Mouse (Mus musculus) midbrain, embryonic 14.5 days (tissue): ENCODE data around the gene Vps54. TPM values are rescaled to one million over a fixed set of nuclear protein-coding genes. Genes with fewer than 3 reads are reported as not detected.

ENCODE experiments used
- ATAC-seq: fragments of 200-750 bp; cut with Nextera tagmentation; 2 replicates; pipeline ENCODE4 v1.8.0; 2017; ENCODE audit warnings: moderate number of reproducible peaks, moderate library complexity; ENCODE audit not compliant: low FRiP score, low TSS enrichment
- DNase-seq: peaks from one replicate; pipeline ENCODE4 v3.0.0-alpha.2; 2015
- H3K27ac ChIP-seq: fragments of 300-500 bp; sonication (generic); replicated peaks from 2 replicates; pipeline ENCODE4 v1.5.1; 2014; ENCODE audit warnings: mild to moderate bottlenecking, low read depth, low read length, moderate library complexity
- H3K27me3 ChIP-seq: fragments of 300-500 bp; sonication (generic); 2 replicates; pipeline ENCODE4 v1.6.1; 2014; ENCODE audit warnings: low read length, control low read depth, mixed read lengths; ENCODE audit not compliant: control insufficient read depth, insufficient read depth
- H3K36me3 ChIP-seq: fragments of 300-500 bp; sonication (generic); 2 replicates; pipeline ENCODE4 v1.6.1; 2014; ENCODE audit warnings: low read length, control low read depth; ENCODE audit not compliant: control insufficient read depth, insufficient read depth
- H3K4me1 ChIP-seq: fragments of 300-500 bp; sonication (generic); 2 replicates; pipeline ENCODE4 v1.6.1; 2014; ENCODE audit warnings: mild to moderate bottlenecking, antibody characterized with exemption, low read length, control low read depth; ENCODE audit not compliant: control insufficient read depth, insufficient read depth
- H3K4me2 ChIP-seq: fragments of 300-500 bp; sonication (generic); 2 replicates; pipeline ENCODE4 v1.6.1; 2014; ENCODE audit warnings: mild to moderate bottlenecking, low read length, moderate library complexity
- H3K4me3 ChIP-seq: fragments of 300-500 bp; sonication (generic); replicated peaks from 2 replicates; pipeline ENCODE4 v1.5.1; 2014; ENCODE audit warnings: low read depth, low read length
- H3K9ac ChIP-seq: fragments of 300-500 bp; sonication (generic); replicated peaks from 2 replicates; pipeline ENCODE4 v1.6.1; 2014; ENCODE audit warnings: mild to moderate bottlenecking, low read length, moderate library complexity
- H3K9me3 ChIP-seq: fragments of 300-500 bp; sonication (generic); 2 replicates; pipeline ENCODE4 v1.6.1; 2016; ENCODE audit warnings: low read length, control low read depth, mixed read lengths; ENCODE audit not compliant: control insufficient read depth
- WGBS: fragments of 180-500 bp; shearing (Covaris S2); extraction: QIAGEN DNeasy Blood & Tissue Kit; methylation state at CpG from one replicate; pipeline ENCODE4 v1.1.7; 2014; 5-methylcytosine and 5-hydroxymethylcytosine counted together
- polyA plus RNA-seq: library from polyadenylated mRNA; unstranded; fragments of >200 nt; fragmentation: Nextera tagmentation; extraction: Ambion mirVana; gene quantifications from 2 replicates; pipeline ENCODE4 v1.2.1, GENCODE M21; 2014

Vps54 gene
- polyA plus RNA-seq, 1 experiment from 2014 or later, result 14.0 TPM

DNA sequence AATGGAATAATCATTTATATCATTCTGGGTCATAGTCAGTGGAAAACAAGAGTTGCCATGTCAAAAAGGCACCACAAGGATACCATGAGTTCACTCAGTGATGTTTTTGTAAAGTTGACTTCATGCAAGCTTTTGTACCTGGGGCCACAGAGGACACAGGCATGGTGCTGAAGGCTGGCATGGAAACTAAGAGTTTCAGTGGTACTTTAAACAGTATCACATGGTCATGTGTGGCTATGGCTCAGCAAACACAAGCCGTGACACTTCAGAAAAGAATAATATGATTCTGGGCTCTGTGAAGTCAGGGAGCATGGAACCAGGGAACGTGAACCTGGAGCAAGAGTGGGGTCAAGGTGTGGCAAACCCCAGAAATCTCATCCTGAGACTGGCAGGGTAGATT is 17.7 kb upstream of the Vps54 start:
- Histone ChIP-seq H3K27ac (no peak overlapping the region), H3K27me3 (no peaks in the 10 kb centered on the region), H3K9me3 (no peaks in the 10 kb centered on the region), H3K4me3 (no peak overlapping the region), H3K4me2 (no peak overlapping the region), H3K9ac (no peak overlapping the region), H3K4me1 (no peaks in the 10 kb centered on the region), H3K36me3 (no peaks in the 10 kb centered on the region)
- ATAC-seq (no peak), DNase-seq (no peak)
- WGBS, result 91% methylated on average over 2 of the region's 2 CpGs

DNA sequence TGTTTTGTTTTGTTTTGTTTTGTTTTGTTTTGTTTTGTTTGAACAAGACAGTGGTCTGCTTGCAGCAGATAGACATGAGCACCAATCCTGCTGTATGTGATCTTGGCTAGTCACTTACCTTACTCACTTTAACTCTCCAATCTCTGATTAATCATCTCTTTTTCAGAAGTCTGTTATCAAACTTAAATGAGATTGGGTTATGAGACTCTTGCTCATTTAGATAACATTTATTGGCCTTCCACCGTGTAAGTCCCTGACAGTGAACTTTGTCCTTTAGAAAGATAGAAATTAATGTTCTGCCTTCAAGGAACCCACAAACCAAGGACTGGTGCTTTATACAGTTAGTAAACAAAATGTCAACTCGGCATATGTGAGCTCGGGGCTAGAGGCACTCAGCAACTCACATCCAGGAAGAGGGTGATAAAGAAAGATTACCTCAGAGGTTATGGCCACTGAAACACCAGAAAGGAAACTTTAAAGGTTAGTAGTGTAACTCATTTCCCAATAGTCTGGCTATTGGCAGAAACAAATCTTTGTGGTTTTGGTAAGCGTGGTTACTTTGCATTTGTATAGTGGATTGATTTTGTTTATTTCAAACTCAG is 16.4 kb upstream of the Vps54 start:
- no peak overlapping the region for H3K27ac ChIP-seq
- DNase-seq, result no peak
- ATAC-seq, result no peak
- no peaks in the 10 kb centered on the region for H3K27me3 ChIP-seq
- no peak overlapping the region for H3K4me2 ChIP-seq
- H3K4me1 ChIP-seq, result no peaks in the 10 kb centered on the region
- no peak overlapping the region for H3K4me3 ChIP-seq
- H3K9me3 ChIP-seq, result no peaks in the 10 kb centered on the region
- H3K9ac ChIP-seq, result no peak overlapping the region
- H3K36me3 ChIP-seq, result no peaks in the 10 kb centered on the region
- WGBS, result 89% methylated on average over 4 of the region's 4 CpGs

DNA sequence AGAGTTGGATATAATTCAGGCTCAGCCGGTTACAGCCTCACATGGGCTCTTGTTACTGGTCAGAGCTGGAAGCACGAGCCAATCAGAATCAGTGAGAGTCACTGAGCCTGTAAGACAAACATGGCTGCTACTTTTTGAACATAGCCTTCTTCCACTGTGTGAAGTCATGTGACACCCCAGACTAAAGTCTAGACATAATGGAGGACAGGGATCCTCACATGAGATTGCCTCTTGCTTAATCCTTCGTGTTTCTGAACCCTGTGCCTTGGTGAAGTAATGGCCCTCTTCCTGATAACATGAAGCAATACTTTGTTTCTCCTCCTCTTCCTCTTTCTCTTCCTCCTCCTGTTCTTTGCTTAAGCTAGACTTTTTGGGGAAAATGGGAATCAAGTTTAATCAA is 15.5 kb upstream of the Vps54 start:
- Histone ChIP-seq H3K9me3 (no peaks in the 10 kb centered on the region), H3K4me3 (no peak overlapping the region), H3K4me2 (no peak overlapping the region), H3K4me1 (no peaks in the 10 kb centered on the region), H3K36me3 (no peaks in the 10 kb centered on the region), H3K9ac (no peak overlapping the region), H3K27ac (no peak overlapping the region), H3K27me3 (no peaks in the 10 kb centered on the region)
- ATAC-seq, result no peak
- no peak for DNase-seq
- 89% methylated on average over 3 of the region's 3 CpGs for WGBS

DNA sequence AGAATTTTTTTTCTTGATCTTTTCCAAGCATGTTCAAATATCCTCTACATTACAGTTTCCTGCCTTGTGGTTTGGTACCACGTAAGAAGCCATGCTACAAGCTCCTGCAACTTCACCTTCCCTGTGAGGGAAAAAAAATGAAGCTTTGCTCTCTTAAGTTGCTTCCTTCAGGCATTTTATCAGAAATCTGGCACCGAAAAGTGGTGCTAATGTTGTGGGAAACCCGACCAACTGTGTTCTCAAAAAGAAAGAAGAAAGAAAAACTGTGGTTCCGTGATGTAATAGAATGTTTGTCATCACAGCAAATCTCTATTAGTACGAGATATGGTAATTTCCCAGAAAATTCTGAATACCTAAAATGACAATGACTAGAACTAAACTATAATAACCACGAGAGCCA is 15.0 kb upstream of the Vps54 start:
- DNase-seq, result no peak
- Histone ChIP-seq H3K9ac (no peak overlapping the region), H3K9me3 (no peaks in the 10 kb centered on the region), H3K4me2 (no peak overlapping the region), H3K4me3 (no peak overlapping the region), H3K36me3 (no peaks in the 10 kb centered on the region), H3K4me1 (no peaks in the 10 kb centered on the region), H3K27ac (no peak overlapping the region), H3K27me3 (no peaks in the 10 kb centered on the region)
- ATAC-seq, result no peak
- 87% methylated on average over 6 of the region's 6 CpGs for WGBS

DNA sequence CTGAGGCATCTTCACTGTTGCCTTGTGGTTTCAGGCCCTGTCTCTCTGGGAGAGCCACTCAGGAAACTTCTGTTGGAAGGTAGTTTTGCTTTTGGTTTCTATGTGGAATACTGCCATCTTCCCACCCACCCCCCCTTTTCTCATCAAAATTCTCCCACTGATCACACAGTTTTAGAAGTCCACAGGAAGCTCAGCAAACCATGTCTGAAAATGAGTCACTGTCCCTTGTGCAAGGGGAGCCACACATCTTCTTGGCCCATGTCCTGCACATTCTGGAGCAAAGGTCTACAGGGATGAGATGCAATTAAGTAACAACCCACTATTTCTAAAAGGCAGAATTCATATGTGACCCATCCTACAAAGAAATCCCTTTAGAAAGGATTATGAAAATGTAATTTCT is 14.6 kb upstream of the Vps54 start:
- Histone ChIP-seq H3K27ac (no peak overlapping the region), H3K9me3 (no peaks in the 10 kb centered on the region), H3K27me3 (no peaks in the 10 kb centered on the region), H3K4me2 (no peak overlapping the region), H3K4me3 (no peak overlapping the region), H3K4me1 (no peaks in the 10 kb centered on the region), H3K36me3 (no peaks in the 10 kb centered on the region), H3K9ac (no peak overlapping the region)
- DNase-seq (no peak), ATAC-seq (no peak)

DNA sequence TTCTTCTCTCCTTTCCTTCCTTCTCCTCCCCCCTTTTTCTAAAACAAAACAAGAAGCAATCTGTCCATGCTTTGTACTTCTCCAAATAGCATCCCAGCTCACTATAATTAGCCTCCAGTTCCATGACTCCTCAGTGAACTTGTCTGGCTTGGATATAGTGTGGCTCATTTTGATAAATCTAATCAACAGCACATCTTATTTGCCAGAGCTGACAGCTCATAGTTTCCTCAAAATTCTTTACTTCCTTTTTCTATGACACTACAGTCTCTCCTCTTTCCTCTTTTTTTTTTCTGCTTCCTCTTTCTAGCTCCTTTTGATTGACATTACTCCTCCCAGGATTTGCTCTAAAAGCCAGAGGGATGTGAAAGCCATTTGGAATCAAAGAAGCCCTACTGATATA is 14.1 kb upstream of the Vps54 start:
- Histone ChIP-seq H3K4me1 (no peaks in the 10 kb centered on the region), H3K27ac (no peak overlapping the region), H3K36me3 (no peaks in the 10 kb centered on the region), H3K4me3 (no peak overlapping the region), H3K9me3 (no peaks in the 10 kb centered on the region), H3K4me2 (no peak overlapping the region), H3K9ac (no peak overlapping the region), H3K27me3 (no peaks in the 10 kb centered on the region)
- no peak for ATAC-seq
- DNase-seq, result no peak

DNA sequence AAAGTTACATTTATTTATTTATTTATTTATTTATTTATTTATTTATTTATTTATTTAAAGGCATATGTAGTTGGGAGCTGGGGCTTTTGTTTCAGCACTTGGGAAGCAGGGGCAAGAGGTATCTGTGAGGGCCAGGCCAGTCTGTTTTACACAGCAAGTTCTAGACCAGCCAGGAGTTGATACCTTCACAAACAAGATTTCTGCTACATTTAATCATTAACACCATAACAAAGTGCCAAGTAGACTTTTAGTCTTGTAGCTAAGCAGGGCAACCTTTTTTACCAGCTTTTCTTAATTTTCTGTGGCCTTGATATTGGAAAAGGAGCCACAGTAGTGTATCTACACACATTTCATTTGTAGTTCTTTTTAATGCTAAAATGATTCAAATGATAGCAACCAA is 3.7 kb upstream of the Vps54 start:
- Histone ChIP-seq H3K4me1 (peaks cover 6% of the 10 kb centered on the region), H3K4me2 (no peak overlapping the region), H3K9me3 (no peaks in the 10 kb centered on the region), H3K9ac (no peak overlapping the region), H3K27ac (no peak overlapping the region), H3K4me3 (no peak overlapping the region), H3K27me3 (no peaks in the 10 kb centered on the region), H3K36me3 (no peaks in the 10 kb centered on the region)
- no peak for DNase-seq
- no peak for ATAC-seq

DNA sequence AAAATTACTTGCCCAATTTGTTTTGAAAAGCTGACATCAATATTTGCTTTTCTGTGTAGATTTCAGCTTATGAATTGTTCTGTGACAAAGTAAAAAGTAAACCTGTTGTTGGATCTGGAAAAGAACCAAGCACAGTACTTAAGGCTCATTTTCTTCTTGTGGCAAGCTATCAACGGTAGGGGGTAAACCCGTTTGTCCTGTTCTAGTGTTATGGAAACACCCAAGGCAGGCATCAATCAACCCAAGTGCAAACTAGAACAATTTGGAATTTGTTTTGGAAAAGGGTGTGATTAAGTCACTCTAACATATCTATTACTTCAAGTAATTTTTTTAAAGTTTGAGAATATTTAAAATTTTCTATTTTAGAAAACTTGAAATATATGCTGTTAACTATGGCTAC is 3.3 kb upstream of the Vps54 start:
- 70% methylated on average over 2 of the region's 2 CpGs for WGBS
- Histone ChIP-seq H3K4me1 (peaks cover 7% of the 10 kb centered on the region), H3K27ac (no peak overlapping the region), H3K4me2 (no peak overlapping the region), H3K27me3 (no peaks in the 10 kb centered on the region), H3K9ac (no peak overlapping the region), H3K36me3 (no peaks in the 10 kb centered on the region), H3K9me3 (no peaks in the 10 kb centered on the region), H3K4me3 (no peak overlapping the region)
- no peak for DNase-seq
- no peak for ATAC-seq

DNA sequence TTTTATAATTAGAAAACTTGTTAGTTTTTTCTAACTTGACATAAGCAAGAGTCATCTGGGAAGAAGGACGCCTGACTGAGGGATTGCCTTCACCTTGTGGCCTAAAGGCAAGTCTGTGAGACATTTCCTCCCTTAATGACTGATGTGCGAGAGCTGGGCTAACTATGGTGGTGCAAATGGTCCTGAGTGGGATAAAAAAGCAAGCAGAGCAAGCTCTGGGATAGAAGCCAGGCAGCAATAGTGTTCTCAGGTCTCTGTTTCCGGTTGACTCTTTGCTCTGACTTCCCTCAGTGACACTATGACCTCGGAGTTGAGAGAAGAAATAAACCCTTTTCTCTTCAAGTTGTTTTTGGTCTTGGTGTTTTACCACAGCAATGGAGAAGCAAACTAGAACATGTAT is 2.1 kb upstream of the Vps54 start:
- no peak for DNase-seq
- Histone ChIP-seq H3K27ac (no peak overlapping the region), H3K9me3 (no peaks in the 10 kb centered on the region), H3K9ac (no peak overlapping the region), H3K27me3 (no peaks in the 10 kb centered on the region), H3K4me1 (peaks cover 11% of the 10 kb centered on the region), H3K4me2 (no peak overlapping the region), H3K4me3 (no peak overlapping the region), H3K36me3 (no peaks in the 10 kb centered on the region)
- WGBS, result 89% methylated on average over 4 of the region's 4 CpGs
- no peak for ATAC-seq
